Mouse (Mus musculus): ENCODE data around the gene Cdk9. TPM values are rescaled to one million over a fixed set of nuclear protein-coding genes. Genes with fewer than 3 reads are reported as not detected.

Cdk9 gene
- 57.1 and 59.8 TPM in 2 replicates for polyA plus RNA-seq (2015; fragmentation: Nextera tagmentation; extraction: Ambion mirVana)

DNA sequence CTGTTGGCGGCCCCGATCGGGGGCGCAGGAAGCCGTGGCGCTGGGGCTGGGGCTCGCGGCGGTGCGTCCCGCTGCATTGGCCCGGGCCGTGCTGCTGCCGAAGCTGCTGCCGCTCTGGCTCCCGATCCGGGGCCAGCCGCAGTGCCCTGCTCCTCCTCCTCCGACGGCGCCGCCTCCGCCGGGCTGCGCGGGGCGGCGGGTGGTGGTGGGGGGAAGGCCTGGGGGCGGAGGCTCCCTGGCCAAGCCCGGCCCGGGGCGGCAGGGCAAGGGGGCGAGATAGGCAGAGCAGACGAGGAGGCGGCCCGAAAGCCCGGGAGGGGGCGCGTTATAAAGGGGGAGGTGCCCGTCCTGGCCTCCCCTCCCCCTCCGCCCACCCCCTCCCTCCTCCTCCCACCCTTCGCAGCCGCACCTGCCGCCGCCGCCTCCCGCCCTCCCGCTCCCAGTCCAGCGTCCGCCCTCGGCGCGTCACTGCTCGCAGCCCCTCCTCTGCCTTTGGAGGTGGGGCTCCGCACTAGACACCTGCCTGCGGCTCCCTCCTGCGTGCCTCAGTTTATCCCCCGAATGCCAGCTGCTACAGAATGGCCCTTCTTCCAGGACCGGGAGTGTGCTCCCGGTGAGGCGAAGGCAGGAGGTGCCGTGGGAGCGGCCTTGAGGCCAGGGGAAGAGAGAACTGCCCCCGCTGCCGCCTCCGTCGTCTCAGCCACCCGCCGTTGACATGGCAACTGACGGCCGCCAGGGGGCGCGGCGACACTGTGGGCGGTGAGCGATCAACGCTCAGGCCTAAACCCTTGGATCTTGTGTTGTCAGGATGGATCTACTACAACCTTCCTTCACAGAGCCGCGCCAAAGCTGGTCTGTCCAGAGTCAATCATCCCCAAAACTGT is at the start of gene Cdk9:
Gene Cdk9, minus strand, starts transcription at position 143 of the 884 bp plus-strand sequence.
- peaks cover 29% of the 10 kb centered on the region for H3K4me1 ChIP-seq (ENCODE audit: control insufficient read depth, insufficient read depth, low read length)
- no peaks in the 10 kb centered on the region for H3K27me3 ChIP-seq (ENCODE audit: control insufficient read depth, insufficient read depth, low read length)
- H3K9me3 ChIP-seq (replicated peaks; ENCODE audit: control insufficient read depth, low read length), result no peaks in the 10 kb centered on the region
- peak within 1 kb of the TSS; percentile 90 for H3K9ac ChIP-seq (ENCODE audit: low read length)
- 0% methylated on average over 61 of the region's 79 CpGs for WGBS
- ATAC-seq (replicated peaks; ENCODE audit: extremely low read depth, insufficient read depth, low FRiP score), result peak; percentile 82
- H3K36me3 ChIP-seq (ENCODE audit: control insufficient read depth, insufficient read depth), result peaks cover 17% of the 10 kb centered on the region
- peak within 1 kb of the TSS; percentile 97 for H3K27ac ChIP-seq (ENCODE audit: low read length)
- peak within 1 kb of the TSS; percentile 74 for H3K4me3 ChIP-seq (ENCODE audit: low read length)
- H3K4me2 ChIP-seq (ENCODE audit: low read depth, low read length), result peak within 1 kb of the TSS; percentile 88

DNA sequence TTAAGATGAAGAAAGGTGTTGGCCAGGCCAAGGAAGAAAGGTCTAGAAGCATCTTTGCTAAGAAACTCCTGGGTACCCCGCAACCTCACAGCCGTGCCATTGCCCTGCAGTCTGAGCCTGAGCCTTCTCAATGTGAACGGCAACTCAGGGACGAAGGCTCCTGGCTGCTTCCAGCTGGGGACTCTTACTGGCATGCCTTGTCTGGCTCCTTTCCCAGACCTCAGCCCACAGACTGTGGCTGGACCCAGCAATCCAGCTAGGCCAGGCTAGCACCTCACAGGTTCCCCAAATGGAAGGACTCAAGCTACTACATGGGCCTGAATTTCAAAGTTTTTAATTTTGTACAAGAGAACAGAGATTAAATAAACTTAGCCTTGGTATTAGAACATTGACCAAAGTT is 49.0 kb upstream of the Cdk9 start:
- no peak for ATAC-seq (replicated peaks; ENCODE audit: extremely low read depth, insufficient read depth, low FRiP score)
- Histone ChIP-seq H3K4me3 (ENCODE audit: low read length) (no peak overlapping the region), H3K36me3 (ENCODE audit: control insufficient read depth, insufficient read depth) (0 out of 2 replicates have a peak, but pooled peaks cover 3% of the 10 kb centered on the region), H3K9me3 (replicated peaks; ENCODE audit: control insufficient read depth, low read length) (no peaks in the 10 kb centered on the region), H3K4me1 (ENCODE audit: control insufficient read depth, insufficient read depth, low read length) (peaks cover 3% of the 10 kb centered on the region; the same call in 1 of the 2 replicates), H3K27me3 (ENCODE audit: control insufficient read depth, insufficient read depth, low read length) (no peaks in the 10 kb centered on the region), H3K4me2 (ENCODE audit: low read depth, low read length) (no peak overlapping the region), H3K27ac (ENCODE audit: low read length) (no peak overlapping the region), H3K9ac (ENCODE audit: low read length) (no peak overlapping the region)
- WGBS, result 65% methylated on average over 4 of the region's 4 CpGs

DNA sequence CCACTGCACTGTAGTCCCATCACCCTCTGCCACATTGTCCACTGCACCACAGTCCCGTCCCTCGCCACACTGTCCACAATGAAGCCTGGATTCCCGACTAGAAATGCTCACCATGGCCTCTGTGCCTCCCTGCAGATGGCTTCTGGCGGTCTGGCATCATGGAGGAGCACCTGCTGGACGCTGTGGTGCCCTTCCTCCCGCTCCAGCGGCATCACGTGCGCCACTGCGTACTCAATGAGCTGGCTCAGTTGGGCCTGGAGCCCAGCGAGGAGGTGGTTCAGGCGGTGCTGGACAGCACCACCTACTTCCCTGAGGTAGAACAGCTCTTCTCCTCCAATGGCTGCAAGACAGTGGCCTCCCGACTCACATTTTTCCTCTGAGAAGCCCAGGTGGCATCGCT is 48.5 kb upstream of the Cdk9 start:
- no peak overlapping the region for H3K27ac ChIP-seq (ENCODE audit: low read length)
- peaks cover 3% of the 10 kb centered on the region; the same call in 1 of the 2 replicates for H3K4me1 ChIP-seq (ENCODE audit: control insufficient read depth, insufficient read depth, low read length)
- H3K4me3 ChIP-seq (ENCODE audit: low read length), result no peak overlapping the region
- WGBS, result 88% methylated on average over 14 of the region's 14 CpGs
- no peak for ATAC-seq (replicated peaks; ENCODE audit: extremely low read depth, insufficient read depth, low FRiP score)
- H3K4me2 ChIP-seq (ENCODE audit: low read depth, low read length), result no peak overlapping the region
- H3K27me3 ChIP-seq (ENCODE audit: control insufficient read depth, insufficient read depth, low read length), result no peaks in the 10 kb centered on the region
- no peak overlapping the region for H3K9ac ChIP-seq (ENCODE audit: low read length)
- no peaks in the 10 kb centered on the region for H3K9me3 ChIP-seq (replicated peaks; ENCODE audit: control insufficient read depth, low read length)
- H3K36me3 ChIP-seq (ENCODE audit: control insufficient read depth, insufficient read depth), result 0 out of 2 replicates have a peak, but pooled peaks cover 3% of the 10 kb centered on the region

GRCm38 (mm10) chr2:32759001-32759400 is 46.1 kb upstream of the Cdk9 start:
- no peak overlapping the region for H3K4me2 ChIP-seq (ENCODE audit: low read depth, low read length)

GRCm38 (mm10) chr2:32758503-32758902 is 45.6 kb upstream of the Cdk9 start:
- Histone ChIP-seq H3K36me3 (ENCODE audit: control insufficient read depth, insufficient read depth) (peaks cover 12% of the 10 kb centered on the region; the same call in 1 of the 2 replicates), H3K4me2 (ENCODE audit: low read depth, low read length) (no peak overlapping the region), H3K4me3 (ENCODE audit: low read length) (no peak overlapping the region), H3K27ac (ENCODE audit: low read length) (no peak overlapping the region), H3K9ac (ENCODE audit: low read length) (no peak overlapping the region), H3K27me3 (ENCODE audit: control insufficient read depth, insufficient read depth, low read length) (no peaks in the 10 kb centered on the region), H3K9me3 (replicated peaks; ENCODE audit: control insufficient read depth, low read length) (no peaks in the 10 kb centered on the region), H3K4me1 (ENCODE audit: control insufficient read depth, insufficient read depth, low read length) (peaks cover 3% of the 10 kb centered on the region; the same call in 1 of the 2 replicates)
- WGBS, result 58% methylated on average over 8 of the region's 8 CpGs
- ATAC-seq (replicated peaks; ENCODE audit: extremely low read depth, insufficient read depth, low FRiP score), result no peak

More at GRCm38 (mm10) chr2:32759001-32759400, 46.1 kb upstream of the Cdk9 start:
- H3K4me3 ChIP-seq (ENCODE audit: low read length), result no peak overlapping the region
- ATAC-seq (replicated peaks; ENCODE audit: extremely low read depth, insufficient read depth, low FRiP score), result no peak
- H3K9me3 ChIP-seq (replicated peaks; ENCODE audit: control insufficient read depth, low read length), result no peaks in the 10 kb centered on the region
- WGBS, result 81% methylated on average over 2 of the region's 2 CpGs
- H3K27ac ChIP-seq (ENCODE audit: low read length), result no peak overlapping the region
- peaks cover 11% of the 10 kb centered on the region; the same call in 1 of the 2 replicates for H3K36me3 ChIP-seq (ENCODE audit: control insufficient read depth, insufficient read depth)
- H3K27me3 ChIP-seq (ENCODE audit: control insufficient read depth, insufficient read depth, low read length), result no peaks in the 10 kb centered on the region
- no peak overlapping the region for H3K9ac ChIP-seq (ENCODE audit: low read length)
- peaks cover 3% of the 10 kb centered on the region; the same call in 1 of the 2 replicates for H3K4me1 ChIP-seq (ENCODE audit: control insufficient read depth, insufficient read depth, low read length)

DNA sequence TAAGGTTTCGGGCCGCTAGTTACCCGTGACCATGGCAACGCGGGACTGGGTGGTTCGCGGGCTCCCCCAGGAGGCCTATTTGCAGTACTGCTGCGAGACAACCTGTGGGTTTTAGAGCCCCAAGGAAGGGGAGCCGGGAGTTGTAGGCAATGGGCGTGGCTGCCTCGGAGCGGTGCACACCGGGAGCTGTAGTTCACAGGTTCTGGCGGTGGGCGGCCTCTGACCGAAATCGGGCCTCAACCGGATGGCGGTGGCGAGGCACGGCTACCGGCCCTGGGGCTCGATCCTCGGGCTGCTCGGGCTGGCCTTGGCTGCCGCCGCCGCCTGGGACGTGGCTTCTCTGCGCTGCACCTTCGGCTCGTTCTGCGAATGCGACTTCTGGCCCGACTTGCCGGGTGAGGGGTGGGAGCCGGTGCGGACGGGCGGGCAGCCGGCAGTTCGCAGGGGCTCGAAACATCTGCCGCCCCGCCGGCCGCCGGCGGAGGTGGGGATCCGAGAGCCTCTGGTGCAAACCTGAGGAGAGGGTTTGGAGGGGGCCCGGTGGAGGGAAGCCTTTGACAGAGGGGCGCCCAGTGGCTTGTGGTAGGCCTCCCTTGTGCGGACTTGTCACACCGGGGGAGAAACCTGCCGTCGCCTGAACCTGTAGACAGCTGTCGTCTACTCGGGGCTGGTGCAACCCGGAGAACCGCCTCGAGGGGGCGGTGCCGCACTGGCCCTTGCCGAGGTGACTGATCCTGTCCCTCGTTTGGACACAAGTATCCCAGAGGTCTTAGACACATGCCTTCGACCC is 44.4 kb upstream of the Cdk9 start, which contains the start of gene Tor2a:
Gene Tor2a, plus strand, starts transcription at position 179 of the 790 bp plus-strand sequence.
- peak within 1 kb of the TSS; percentile 85 for H3K27ac ChIP-seq (ENCODE audit: low read length)
- peak; percentile 96 for ATAC-seq (replicated peaks; ENCODE audit: extremely low read depth, insufficient read depth, low FRiP score)
- H3K4me1 ChIP-seq (ENCODE audit: control insufficient read depth, insufficient read depth, low read length), result peaks cover 3% of the 10 kb centered on the region; the same call in 1 of the 2 replicates
- peaks cover 14% of the 10 kb centered on the region; the same call in 1 of the 2 replicates for H3K36me3 ChIP-seq (ENCODE audit: control insufficient read depth, insufficient read depth)
- H3K9ac ChIP-seq (ENCODE audit: low read length), result peak within 1 kb of the TSS; percentile 88
- under 1% methylated on average over 66 of the region's 66 CpGs for WGBS
- no peaks in the 10 kb centered on the region for H3K9me3 ChIP-seq (replicated peaks; ENCODE audit: control insufficient read depth, low read length)
- H3K27me3 ChIP-seq (ENCODE audit: control insufficient read depth, insufficient read depth, low read length), result no peaks in the 10 kb centered on the region
- peak within 1 kb of the TSS; percentile 70 for H3K4me3 ChIP-seq (ENCODE audit: low read length)
- H3K4me2 ChIP-seq (ENCODE audit: low read depth, low read length), result peak within 1 kb of the TSS; percentile 69

GRCm38 (mm10) chr2:32756674-32757055 is 43.8 kb upstream of the Cdk9 start:
- no peak overlapping the region for H3K4me2 ChIP-seq (ENCODE audit: low read depth, low read length)
- no peaks in the 10 kb centered on the region for H3K9me3 ChIP-seq (replicated peaks; ENCODE audit: control insufficient read depth, low read length)
- ATAC-seq (replicated peaks; ENCODE audit: extremely low read depth, insufficient read depth, low FRiP score), result no peak
- H3K27me3 ChIP-seq (ENCODE audit: control insufficient read depth, insufficient read depth, low read length), result no peaks in the 10 kb centered on the region
- 24% methylated on average over 5 of the region's 6 CpGs for WGBS
- H3K27ac ChIP-seq (ENCODE audit: low read length), result no peak overlapping the region
- peaks cover 14% of the 10 kb centered on the region; the same call in 1 of the 2 replicates for H3K36me3 ChIP-seq (ENCODE audit: control insufficient read depth, insufficient read depth)
- H3K9ac ChIP-seq (ENCODE audit: low read length), result no peak overlapping the region
- peaks cover 5% of the 10 kb centered on the region; the same call in 1 of the 2 replicates for H3K4me1 ChIP-seq (ENCODE audit: control insufficient read depth, insufficient read depth, low read length)
- H3K4me3 ChIP-seq (ENCODE audit: low read length), result no peak overlapping the region

GRCm38 (mm10) chr2:32752181-32752580 is 39.3 kb upstream of the Cdk9 start:
- no peak for ATAC-seq (replicated peaks; ENCODE audit: extremely low read depth, insufficient read depth, low FRiP score)
- peaks cover 2% of the 10 kb centered on the region; the same call in 1 of the 2 replicates for H3K4me1 ChIP-seq (ENCODE audit: control insufficient read depth, insufficient read depth, low read length)
- no peaks in the 10 kb centered on the region for H3K9me3 ChIP-seq (replicated peaks; ENCODE audit: control insufficient read depth, low read length)
- H3K27me3 ChIP-seq (ENCODE audit: control insufficient read depth, insufficient read depth, low read length), result no peaks in the 10 kb centered on the region
- peak overlapping the region; percentile 85; the same call in 1 of the 2 replicates for H3K4me2 ChIP-seq (ENCODE audit: low read depth, low read length)
- H3K4me3 ChIP-seq (ENCODE audit: low read length), result peak overlapping the region; percentile 57
- H3K36me3 ChIP-seq (ENCODE audit: control insufficient read depth, insufficient read depth), result peaks cover 15% of the 10 kb centered on the region; the same call in 1 of the 2 replicates
- no peak overlapping the region for H3K27ac ChIP-seq (ENCODE audit: low read length)
- H3K9ac ChIP-seq (ENCODE audit: low read length), result no peak overlapping the region
- 68% methylated on average over 10 of the region's 10 CpGs for WGBS
